Mouse (Mus musculus) activated CD4-positive, CD25-positive, alpha-beta regulatory T cell, adult 9 weeks (primary cell): ENCODE results near the gene Gm21820. TPM values are rescaled to one million over a fixed set of nuclear protein-coding genes. Genes with fewer than 3 reads are reported as not detected.

Experiments used
- polyA plus RNA-seq: library from polyadenylated mRNA; unstranded; fragments of 100-300 nt; shearing (Covaris generic); gene quantifications from one replicate; pipeline ENCODE4 v1.2.1, GENCODE M21; 2017

Gm21820 gene
- polyA plus RNA-seq = not detected

GRCm38 (mm10) chrY:5249341-5249740, at the start of gene Gm21820:
Gm21820 (minus strand) TSS chrY:5249441.

Other genes with a start within 250 kb of the Gm21820 start
- gene Gm20918, start 205.5 kb downstream of the Gm21820 start, polyA plus RNA-seq = not detected